Mouse (Mus musculus): ENCODE measurements around the gene Rab3gap2. TPM values are rescaled to one million over a fixed set of nuclear protein-coding genes. Genes with fewer than 3 reads are reported as not detected.

Gene Rab3gap2
- polyA plus RNA-seq, 1 experiment from 2014 or later: 26.9 TPM

DNA sequence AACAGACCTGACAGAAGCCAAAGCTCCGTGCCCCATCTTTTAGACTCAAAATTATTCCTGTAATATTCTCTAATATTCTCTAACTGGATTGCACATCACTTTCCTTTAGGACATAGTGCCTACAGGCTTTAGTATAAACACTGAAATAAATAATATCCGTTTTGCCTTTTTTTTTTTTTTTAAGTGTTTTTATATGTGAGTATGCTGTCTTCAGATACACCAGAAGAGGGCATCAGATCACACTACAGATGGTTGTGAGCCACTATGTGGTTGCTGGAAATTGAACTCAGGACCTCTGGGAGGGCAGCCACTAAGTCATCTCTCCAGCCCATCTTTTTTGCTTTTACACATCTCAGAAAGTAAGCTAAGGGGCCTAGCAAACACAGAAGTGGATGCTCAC, 1.9 kb upstream of the Rab3gap2 start:
- no peak overlapping the region for H3K4me2 ChIP-seq
- no peaks in the 10 kb centered on the region for H3K27me3 ChIP-seq (replicated peaks)
- H3K36me3 ChIP-seq (replicated peaks): no peaks in the 10 kb centered on the region
- H3K4me3 ChIP-seq: no peak overlapping the region
- H3K27ac ChIP-seq: no peak overlapping the region
- no peak overlapping the region for H3K9ac ChIP-seq
- WGBS: 82% methylated on average over 2 of the region's 2 CpGs
- H3K4me1 ChIP-seq: peaks cover 30% of the 10 kb centered on the region
- no peaks in the 10 kb centered on the region for H3K9me3 ChIP-seq
- no peak for ATAC-seq (replicated peaks)

DNA sequence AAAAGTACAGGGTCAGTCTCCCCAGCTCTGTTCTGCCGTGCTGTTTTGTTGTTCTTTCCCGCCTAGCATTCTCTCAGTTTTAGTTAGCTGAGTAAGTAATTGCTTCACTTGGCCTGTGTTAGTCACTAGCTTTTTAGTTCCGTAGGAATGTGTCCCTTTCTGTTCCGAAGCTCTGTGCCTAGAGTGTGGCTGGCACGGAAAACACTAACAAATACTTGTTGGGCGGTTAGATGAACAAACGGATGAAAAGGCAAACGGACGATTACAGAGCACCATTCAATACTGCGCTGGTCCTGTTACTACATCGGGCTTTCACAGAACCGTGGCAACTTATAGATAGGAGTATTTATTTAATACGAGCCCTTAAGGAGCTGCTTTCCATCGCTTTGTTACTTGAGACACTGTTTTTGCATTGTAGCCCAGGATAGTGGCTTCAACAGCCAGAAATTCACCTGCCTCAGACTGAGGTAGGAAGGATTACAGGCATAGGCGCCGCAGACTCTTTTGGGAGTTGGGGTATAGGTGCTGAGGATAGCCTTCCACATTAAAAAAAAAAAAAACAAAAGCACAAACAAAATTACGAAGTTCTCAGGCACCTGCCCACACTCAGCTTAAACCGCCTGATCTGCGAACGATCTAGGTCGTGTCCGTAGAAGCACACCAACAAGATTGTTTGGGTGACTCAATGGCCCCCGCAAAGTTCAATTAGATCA, 565 bp upstream of the Rab3gap2 start:
- Histone ChIP-seq H3K4me1 (peaks cover 30% of the 10 kb centered on the region), H3K4me3 (peak overlapping the region; percentile 98), H3K36me3 (replicated peaks) (no peaks in the 10 kb centered on the region), H3K4me2 (peak overlapping the region; percentile 92), H3K27ac (peak overlapping the region; percentile 71), H3K27me3 (replicated peaks) (no peaks in the 10 kb centered on the region), H3K9me3 (no peaks in the 10 kb centered on the region), H3K9ac (peak overlapping the region; percentile 47)
- ATAC-seq (replicated peaks): no peak; the same call in 1 of the 2 replicates
- WGBS: 5% methylated on average over 23 of the region's 23 CpGs

DNA sequence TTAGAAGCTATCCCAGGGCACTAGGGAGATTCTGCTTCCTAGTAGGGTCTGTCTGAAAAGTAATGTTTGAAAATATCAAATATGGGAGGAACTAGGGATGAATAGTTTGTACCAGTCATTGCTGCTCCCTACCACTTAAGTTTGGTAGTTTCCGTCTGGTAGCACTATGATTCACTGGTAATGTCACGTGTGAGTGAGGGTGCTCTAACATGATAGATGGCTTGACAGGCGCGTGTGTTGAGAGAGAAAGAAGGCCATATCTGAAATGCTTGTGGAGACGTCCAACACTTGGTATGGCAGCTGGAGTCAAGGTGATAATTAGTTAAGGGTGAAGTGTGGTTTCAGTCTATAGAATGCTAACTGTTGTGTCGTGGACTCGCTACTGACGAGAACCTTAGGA, 1.2 kb downstream of the Rab3gap2 start:
- peaks cover 30% of the 10 kb centered on the region for H3K4me1 ChIP-seq

DNA sequence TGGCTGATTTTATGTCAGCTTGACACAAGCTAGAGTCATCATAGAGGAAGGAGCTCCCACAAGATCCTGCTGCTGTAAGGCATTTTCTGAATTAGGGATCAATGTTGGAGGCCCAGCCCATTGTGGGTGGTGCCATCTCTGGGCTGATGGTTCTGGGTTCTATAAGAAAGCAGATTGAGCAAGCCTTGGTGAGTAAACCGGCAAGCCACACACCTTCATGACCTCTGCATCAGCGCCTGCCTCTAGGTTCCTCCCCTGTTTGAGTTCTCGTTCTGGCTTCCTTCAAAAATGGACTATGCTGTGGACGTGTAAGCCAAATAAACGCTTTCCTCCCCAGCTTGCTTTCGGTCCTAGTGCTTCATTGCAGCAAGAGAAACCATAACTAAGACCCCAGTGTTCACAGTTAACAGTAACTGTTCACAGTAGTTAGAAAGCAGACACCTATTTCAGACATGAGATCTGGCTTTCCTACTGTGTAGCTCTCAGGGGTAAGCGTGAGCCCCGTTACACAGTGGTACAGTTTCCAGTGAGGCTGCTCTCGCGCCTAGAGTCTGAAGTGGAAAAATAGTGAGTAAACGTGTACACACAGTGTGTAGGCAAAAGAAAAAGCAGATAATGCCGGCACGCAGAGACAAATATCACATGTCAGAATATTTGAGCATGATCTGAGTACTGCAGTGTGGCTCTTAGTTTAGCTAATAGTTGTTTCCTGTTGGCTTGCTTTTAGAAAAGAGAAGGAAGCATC, 4.1 kb downstream of the Rab3gap2 start:
- H3K36me3 ChIP-seq (replicated peaks): no peaks in the 10 kb centered on the region
- no peak for ATAC-seq (replicated peaks)
- no peak overlapping the region for H3K4me3 ChIP-seq
- no peak overlapping the region for H3K27ac ChIP-seq
- H3K4me2 ChIP-seq: no peak overlapping the region
- no peaks in the 10 kb centered on the region for H3K9me3 ChIP-seq
- H3K9ac ChIP-seq: no peak overlapping the region
- no peaks in the 10 kb centered on the region for H3K27me3 ChIP-seq (replicated peaks)
- WGBS: 93% methylated on average over 13 of the region's 13 CpGs
- H3K4me1 ChIP-seq: peaks cover 25% of the 10 kb centered on the region

More for the DNA sequence above, 1.2 kb downstream of the Rab3gap2 start:
- no peaks in the 10 kb centered on the region for H3K36me3 ChIP-seq (replicated peaks)
- peak overlapping the region; percentile 98; the same call in 1 of the 2 replicates for H3K4me3 ChIP-seq
- H3K27ac ChIP-seq: no peak overlapping the region
- H3K9me3 ChIP-seq: no peaks in the 10 kb centered on the region
- H3K9ac ChIP-seq: 0 out of 2 replicates have a peak overlapping the region, but pooled peaks have one; percentile 0
- H3K27me3 ChIP-seq (replicated peaks): no peaks in the 10 kb centered on the region
- ATAC-seq (replicated peaks): no peak
- 86% methylated on average over 8 of the region's 8 CpGs for WGBS
- H3K4me2 ChIP-seq: peak overlapping the region; percentile 92

DNA sequence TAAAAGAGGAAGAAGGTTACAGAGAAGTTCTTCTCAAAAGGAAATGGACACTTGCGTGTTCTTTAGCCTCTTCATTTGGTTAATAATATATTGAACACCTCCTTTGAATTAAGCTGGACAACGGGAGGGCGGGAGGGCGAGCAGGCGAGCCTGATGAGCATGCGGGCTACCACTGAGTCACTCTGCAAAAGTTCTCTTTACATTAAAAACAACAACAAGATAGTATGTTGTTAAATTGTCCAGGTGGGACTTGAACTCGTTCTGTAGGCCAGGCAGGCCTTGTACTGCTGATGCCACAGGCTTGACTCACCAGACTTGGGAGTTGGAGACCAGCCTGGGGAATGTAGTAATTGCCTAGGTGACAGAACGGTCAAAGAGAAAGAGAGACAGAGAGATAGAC, 4.8 kb downstream of the Rab3gap2 start:
- H3K4me1 ChIP-seq: peaks cover 20% of the 10 kb centered on the region
- no peak overlapping the region for H3K4me3 ChIP-seq
- WGBS: 90% methylated on average over 8 of the region's 8 CpGs
- H3K36me3 ChIP-seq (replicated peaks): no peaks in the 10 kb centered on the region
- no peak overlapping the region for H3K27ac ChIP-seq
- H3K4me2 ChIP-seq: no peak overlapping the region
- ATAC-seq (replicated peaks): no peak
- H3K9me3 ChIP-seq: no peaks in the 10 kb centered on the region
- no peak overlapping the region for H3K9ac ChIP-seq
- H3K27me3 ChIP-seq (replicated peaks): no peaks in the 10 kb centered on the region

DNA sequence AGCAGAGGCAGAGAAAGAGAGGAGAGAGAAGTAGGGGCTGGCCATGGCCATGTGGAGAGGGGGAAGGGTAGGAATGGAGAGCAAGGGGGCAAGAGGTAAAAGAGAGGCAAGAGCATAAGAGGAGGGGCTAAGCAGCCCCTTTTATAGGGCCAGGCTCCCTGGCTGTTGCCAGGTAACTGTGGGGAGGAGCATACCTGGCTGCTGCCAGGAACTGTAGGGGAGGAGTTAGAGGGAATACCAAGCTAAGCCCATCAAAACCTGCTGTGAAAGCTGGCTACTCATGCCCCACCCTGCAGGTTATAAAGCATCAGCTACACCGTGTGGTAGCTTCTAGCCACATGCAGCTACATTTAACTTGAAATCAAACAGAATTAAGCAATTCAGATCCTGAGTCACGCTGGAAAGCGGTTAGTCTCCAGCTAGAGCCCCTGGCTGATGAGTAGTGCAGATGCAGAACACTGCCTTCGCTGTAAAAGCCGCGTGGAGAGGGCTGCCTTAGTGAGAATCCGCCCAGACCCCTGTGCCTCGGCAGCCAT, 5.8 kb downstream of the Rab3gap2 start:
- Histone ChIP-seq H3K9me3 (no peaks in the 10 kb centered on the region), H3K36me3 (replicated peaks) (no peaks in the 10 kb centered on the region), H3K4me3 (no peak overlapping the region), H3K9ac (no peak overlapping the region), H3K27ac (no peak overlapping the region), H3K27me3 (replicated peaks) (no peaks in the 10 kb centered on the region), H3K4me2 (no peak overlapping the region), H3K4me1 (peaks cover 16% of the 10 kb centered on the region)
- peak; percentile 45; the same call in 1 of the 2 replicates for ATAC-seq (replicated peaks)
- 38% methylated on average over 8 of the region's 8 CpGs for WGBS

DNA sequence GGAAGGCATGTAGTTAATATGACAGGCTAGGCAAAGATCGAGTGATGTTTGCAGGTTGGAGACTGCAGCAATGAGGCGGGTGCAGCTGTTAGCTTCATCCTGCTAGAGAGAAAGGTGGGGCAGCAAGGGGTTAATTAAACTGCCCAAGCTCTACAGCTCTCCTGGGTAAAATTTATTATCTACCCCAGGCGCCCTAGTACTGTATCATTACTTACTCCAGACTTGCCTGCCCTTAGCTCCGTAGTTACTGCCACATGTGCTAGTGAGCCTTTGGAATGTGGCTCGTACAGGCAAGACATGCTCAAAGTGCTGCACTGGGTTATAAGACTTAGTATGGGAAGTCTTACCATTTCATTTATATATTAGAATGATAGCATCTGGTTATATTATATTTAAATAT, 12.4 kb downstream of the Rab3gap2 start:
- Histone ChIP-seq H3K4me3 (no peak overlapping the region), H3K36me3 (replicated peaks) (0 out of 2 replicates have a peak, but pooled peaks cover 4% of the 10 kb centered on the region), H3K4me2 (no peak overlapping the region), H3K4me1 (no peaks in the 10 kb centered on the region), H3K9ac (no peak overlapping the region), H3K27ac (no peak overlapping the region), H3K27me3 (replicated peaks) (no peaks in the 10 kb centered on the region), H3K9me3 (no peaks in the 10 kb centered on the region)
- WGBS: 82% methylated on average over 5 of the region's 5 CpGs
- no peak for ATAC-seq (replicated peaks)

DNA sequence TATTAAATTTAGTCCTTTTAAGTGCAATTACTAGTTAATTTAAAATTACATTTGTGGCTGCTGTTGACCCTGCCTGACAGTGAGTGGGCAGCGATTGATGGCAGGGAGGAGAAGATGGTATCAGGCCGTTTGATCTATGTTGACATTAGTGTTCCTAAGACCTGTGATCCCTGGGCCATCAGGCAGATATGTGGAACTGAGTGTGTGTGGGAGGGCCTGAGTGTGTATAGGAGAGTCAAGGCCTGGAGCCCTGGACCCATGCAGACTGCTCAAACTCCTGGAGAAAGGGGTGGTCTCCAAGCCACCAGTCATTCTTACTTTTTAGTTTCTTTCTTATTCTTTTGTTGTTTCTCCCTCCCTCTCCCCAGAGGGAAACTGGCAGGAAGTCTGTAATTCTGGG, 12.8 kb downstream of the Rab3gap2 start:
- no peaks in the 10 kb centered on the region for H3K9me3 ChIP-seq
- no peak overlapping the region for H3K9ac ChIP-seq
- H3K4me2 ChIP-seq: no peak overlapping the region
- H3K27me3 ChIP-seq (replicated peaks): no peaks in the 10 kb centered on the region
- no peak overlapping the region for H3K4me3 ChIP-seq
- no peak overlapping the region for H3K27ac ChIP-seq
- H3K36me3 ChIP-seq (replicated peaks): 0 out of 2 replicates have a peak, but pooled peaks cover 4% of the 10 kb centered on the region
- ATAC-seq (replicated peaks): no peak
- H3K4me1 ChIP-seq: no peaks in the 10 kb centered on the region
- 81% methylated on average over 2 of the region's 2 CpGs for WGBS

DNA sequence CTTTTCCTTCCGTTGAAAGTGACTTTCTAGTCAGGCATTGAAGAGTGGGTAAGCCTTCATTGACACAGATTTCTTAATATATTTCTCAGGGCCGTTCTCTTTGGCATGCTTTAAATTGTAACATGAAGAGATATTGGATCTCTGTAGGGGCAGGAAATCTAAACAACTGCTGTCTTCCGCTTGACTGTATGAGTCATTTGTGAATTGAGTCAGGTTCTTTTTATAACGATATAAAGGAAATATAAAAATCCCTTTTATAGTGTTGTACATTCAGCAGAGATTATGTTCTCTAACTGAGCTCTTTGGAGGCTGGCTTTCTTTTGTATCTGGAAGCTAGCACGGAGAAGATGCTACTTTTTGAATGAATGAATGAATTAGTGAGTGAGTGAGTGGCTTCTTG, 14.0 kb downstream of the Rab3gap2 start:
- WGBS: 75% methylated on average over 5 of the region's 5 CpGs
- H3K27me3 ChIP-seq (replicated peaks): no peaks in the 10 kb centered on the region
- H3K9ac ChIP-seq: no peak overlapping the region
- H3K27ac ChIP-seq: no peak overlapping the region
- H3K9me3 ChIP-seq: no peaks in the 10 kb centered on the region
- no peak for ATAC-seq (replicated peaks)
- no peak overlapping the region for H3K4me2 ChIP-seq
- no peak overlapping the region for H3K4me3 ChIP-seq
- H3K4me1 ChIP-seq: no peaks in the 10 kb centered on the region
- 0 out of 2 replicates have a peak, but pooled peaks cover 4% of the 10 kb centered on the region for H3K36me3 ChIP-seq (replicated peaks)

DNA sequence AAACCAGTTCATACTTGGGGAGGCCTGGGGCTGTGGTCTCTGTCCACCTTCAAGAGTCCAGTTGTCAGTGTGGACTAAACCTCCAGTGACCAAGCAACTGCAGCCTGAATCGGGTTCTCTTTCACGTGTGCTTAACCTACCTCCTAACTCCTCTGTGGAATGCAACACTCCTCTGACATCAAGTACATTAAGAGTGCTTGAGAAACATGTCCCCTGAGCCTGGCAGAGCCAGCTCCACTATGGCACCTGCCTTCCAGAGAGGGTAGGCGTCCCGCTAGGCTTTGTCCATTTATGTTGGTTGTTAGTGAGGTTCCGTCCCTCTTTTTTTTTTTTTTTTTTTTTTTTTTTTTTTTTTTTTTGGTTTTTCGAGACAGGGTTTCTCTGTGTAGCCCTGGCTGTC, 23.0 kb downstream of the Rab3gap2 start:
- no peak overlapping the region for H3K4me3 ChIP-seq
- no peak overlapping the region for H3K9ac ChIP-seq
- H3K27me3 ChIP-seq (replicated peaks): no peaks in the 10 kb centered on the region
- H3K4me2 ChIP-seq: no peak overlapping the region
- ATAC-seq (replicated peaks): no peak
- WGBS: 90% methylated on average over 6 of the region's 6 CpGs
- H3K36me3 ChIP-seq (replicated peaks): peaks cover 10% of the 10 kb centered on the region; the same call in 1 of the 2 replicates
- no peaks in the 10 kb centered on the region for H3K9me3 ChIP-seq
- no peak overlapping the region for H3K27ac ChIP-seq
- 0 out of 2 replicates have a peak, but pooled peaks cover 4% of the 10 kb centered on the region for H3K4me1 ChIP-seq

DNA sequence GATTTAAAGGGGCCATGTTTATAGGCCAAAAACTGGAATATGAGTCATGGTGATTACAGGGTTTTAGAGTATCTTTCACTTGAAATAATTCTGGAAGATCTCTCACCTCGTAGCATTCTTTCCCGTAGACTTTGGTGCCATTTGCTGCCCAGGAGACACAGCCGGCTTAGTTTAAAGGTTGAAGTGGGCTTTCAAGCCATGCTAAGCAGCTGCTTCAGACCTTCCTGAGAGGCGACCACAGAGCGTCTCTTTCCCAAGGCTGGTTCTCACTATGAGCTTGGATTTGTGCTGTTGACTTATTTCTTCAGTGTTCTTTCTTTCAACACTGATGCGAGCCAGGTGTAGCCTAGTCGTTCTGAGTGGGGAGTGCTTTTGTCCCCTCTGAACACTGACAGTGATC, 23.8 kb downstream of the Rab3gap2 start:
- 87% methylated on average over 7 of the region's 7 CpGs for WGBS
- H3K27ac ChIP-seq: no peak overlapping the region

DNA sequence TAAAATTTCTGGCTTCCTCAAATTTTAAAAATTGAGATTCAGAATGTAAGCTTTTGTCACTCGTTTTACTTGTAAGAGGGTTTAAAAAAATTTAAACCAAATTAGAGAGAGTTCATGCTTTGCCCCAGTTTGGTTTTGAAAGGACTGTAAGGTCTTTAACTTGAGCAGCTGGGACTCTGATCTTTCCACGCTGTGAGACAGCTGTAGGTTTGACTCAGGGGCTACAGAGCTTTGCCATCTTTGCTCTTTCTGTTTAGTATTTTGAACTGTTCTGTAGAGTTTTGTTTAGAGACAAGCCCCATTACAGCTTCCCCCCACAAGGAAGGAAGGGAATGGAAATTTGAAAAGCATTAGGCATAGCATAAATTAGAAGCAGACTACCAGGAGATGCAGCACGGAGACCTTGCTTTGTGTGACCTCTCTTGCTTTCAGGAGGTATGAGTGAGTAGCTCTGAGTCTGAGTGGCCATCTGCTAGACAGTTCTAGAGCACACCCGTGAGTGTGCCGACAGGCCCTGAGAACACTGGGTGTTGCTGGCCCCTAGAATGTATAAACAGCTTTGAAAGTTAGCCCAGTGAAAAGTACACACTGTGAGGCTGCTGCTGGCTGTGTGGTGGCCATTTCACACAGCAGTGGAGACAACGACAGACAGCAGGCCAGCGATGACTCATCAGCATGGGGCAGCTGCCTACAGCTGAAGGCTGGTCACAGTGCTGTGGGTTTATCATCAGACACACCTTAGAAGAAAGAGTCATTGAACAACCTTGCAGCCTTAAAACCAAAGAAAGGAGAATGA, 25.7 kb downstream of the Rab3gap2 start:
- Histone ChIP-seq H3K27ac (no peak overlapping the region), H3K9ac (no peak overlapping the region), H3K27me3 (replicated peaks) (no peaks in the 10 kb centered on the region), H3K4me2 (no peak overlapping the region), H3K36me3 (replicated peaks) (peaks cover 8% of the 10 kb centered on the region; the same call in 1 of the 2 replicates), H3K4me1 (0 out of 2 replicates have a peak, but pooled peaks cover 4% of the 10 kb centered on the region), H3K4me3 (no peak overlapping the region), H3K9me3 (no peaks in the 10 kb centered on the region)
- no peak for ATAC-seq (replicated peaks)
- 70% methylated on average over 7 of the region's 7 CpGs for WGBS

More for the DNA sequence above, 23.8 kb downstream of the Rab3gap2 start:
- Histone ChIP-seq H3K4me1 (0 out of 2 replicates have a peak, but pooled peaks cover 4% of the 10 kb centered on the region), H3K4me3 (no peak overlapping the region), H3K9me3 (no peaks in the 10 kb centered on the region), H3K4me2 (no peak overlapping the region), H3K9ac (no peak overlapping the region), H3K27me3 (replicated peaks) (no peaks in the 10 kb centered on the region), H3K36me3 (replicated peaks) (peaks cover 10% of the 10 kb centered on the region; the same call in 1 of the 2 replicates)
- ATAC-seq (replicated peaks): no peak

Measured in midbrain, embryonic 15.5 days (tissue).